Mouse (Mus musculus) activated CD4-positive, CD25-positive, alpha-beta regulatory T cell, adult 4 months (primary cell): ENCODE results near the gene Galnt18. TPM values are rescaled to one million over a fixed set of nuclear protein-coding genes. Genes with fewer than 3 reads are reported as not detected.

Source experiments
- ATAC-seq: one replicate; pipeline ENCODE4 v1.8.0; 2017
- polyA plus RNA-seq, 2 experiments: library from polyadenylated mRNA; unstranded; fragments of 100-300 nt; shearing (Covaris generic); gene quantifications; one replicate each; pipeline ENCODE4 v1.2.1; 2017

Gene Galnt18
- polyA plus RNA-seq, 2 experiments from 2014 or later: not detected

- ATAC-seq: no peak
Observed at GRCm38 (mm10) chr7:111713828-111714600, 65.8 kb downstream of the Galnt18 start.

GRCm38 (mm10) chr7:111712797-111713196, 67.0 kb downstream of the Galnt18 start:
- ATAC-seq: no peak

GRCm38 (mm10) chr7:111711045-111711808, 68.5 kb downstream of the Galnt18 start:
- no peak for ATAC-seq

- ATAC-seq: no peak
Observed at GRCm38 (mm10) chr7:111710311-111710710, 69.5 kb downstream of the Galnt18 start.

- ATAC-seq: no peak
Observed at GRCm38 (mm10) chr7:111708563-111708962, 71.2 kb downstream of the Galnt18 start.

- ATAC-seq: no peak
Observed at GRCm38 (mm10) chr7:111702961-111703360, 76.8 kb downstream of the Galnt18 start.

- ATAC-seq: no peak
Observed at GRCm38 (mm10) chr7:111701788-111702187, 78.0 kb downstream of the Galnt18 start.

- ATAC-seq: no peak
Observed at GRCm38 (mm10) chr7:111699446-111699845, 80.3 kb downstream of the Galnt18 start.

- ATAC-seq: no peak
Observed at GRCm38 (mm10) chr7:111696226-111696625, 83.6 kb downstream of the Galnt18 start.

- ATAC-seq: no peak
Observed at GRCm38 (mm10) chr7:111694312-111694711, 85.5 kb downstream of the Galnt18 start.

- no peak for ATAC-seq
Observed at GRCm38 (mm10) chr7:111692641-111693261, 87.0 kb downstream of the Galnt18 start.

- no peak for ATAC-seq
Observed at GRCm38 (mm10) chr7:111680108-111680507, 99.7 kb downstream of the Galnt18 start.

- no peak for ATAC-seq
Observed at GRCm38 (mm10) chr7:111676483-111676882, 103.3 kb downstream of the Galnt18 start.

- no peak for ATAC-seq
Observed at GRCm38 (mm10) chr7:111672467-111672866, 107.3 kb downstream of the Galnt18 start.

GRCm38 (mm10) chr7:111663139-111664073, 116.4 kb downstream of the Galnt18 start:
- ATAC-seq: no peak

- no peak for ATAC-seq
Observed at GRCm38 (mm10) chr7:111658579-111658978, 121.2 kb downstream of the Galnt18 start.

GRCm38 (mm10) chr7:111655002-111655401, 124.8 kb downstream of the Galnt18 start:
- ATAC-seq: no peak

- no peak for ATAC-seq
Observed at GRCm38 (mm10) chr7:111654526-111654925, 125.3 kb downstream of the Galnt18 start.

- ATAC-seq: no peak
Observed at GRCm38 (mm10) chr7:111644362-111644761, 135.4 kb downstream of the Galnt18 start.

- no peak for ATAC-seq
Observed at GRCm38 (mm10) chr7:111638899-111639298, 140.9 kb downstream of the Galnt18 start.

- ATAC-seq: no peak
Observed at GRCm38 (mm10) chr7:111638465-111638864, 141.3 kb downstream of the Galnt18 start.

- no peak for ATAC-seq
Observed at GRCm38 (mm10) chr7:111637866-111638448, 141.8 kb downstream of the Galnt18 start.
